Mouse (Mus musculus): ENCODE measurements at regions not wholly inside any gene's neighbourhood (a gene's known extent, or its start where the extent isn't known, plus 50 kb on each side); places are given as distances from the start of the nearest gene placed in this dataset.

GRCm38 (mm10) chr12:16239792-16240191 lies 371.0 kb downstream of the Lpin1 start:
- H3K27me3 ChIP-seq (replicated peaks; ENCODE audit: control insufficient read depth, insufficient read depth, low read length), result no peaks in the 10 kb centered on the region
- 65% methylated on average over 5 of the region's 5 CpGs for WGBS
- DNase-seq (ENCODE audit: low spot score) (no peak), ATAC-seq (ENCODE audit: low read depth) (no peak)
- H3K4me1 ChIP-seq (ENCODE audit: control insufficient read depth, insufficient read depth, low read length), result no peaks in the 10 kb centered on the region
- no peaks in the 10 kb centered on the region for H3K36me3 ChIP-seq (ENCODE audit: control insufficient read depth, insufficient read depth, low read length)
- no peak overlapping the region for H3K4me3 ChIP-seq (ENCODE audit: low read depth, low read length)
- H3K9ac ChIP-seq (ENCODE audit: low read depth, low read length), result no peak overlapping the region
- H3K9me3 ChIP-seq (ENCODE audit: control insufficient read depth, low read length), result no peaks in the 10 kb centered on the region
- no peak overlapping the region for H3K27ac ChIP-seq (replicated peaks; ENCODE audit: low read depth, low read length)
- H3K4me2 ChIP-seq (ENCODE audit: low read depth, low read length), result no peak overlapping the region

GRCm38 (mm10) chr12:16237498-16237897 lies 373.3 kb downstream of the Lpin1 start:
- no peak overlapping the region for H3K27ac ChIP-seq (replicated peaks; ENCODE audit: low read depth, low read length)
- H3K4me3 ChIP-seq (ENCODE audit: low read depth, low read length), result no peak overlapping the region
- H3K9ac ChIP-seq (ENCODE audit: low read depth, low read length), result no peak overlapping the region
- H3K4me2 ChIP-seq (ENCODE audit: low read depth, low read length), result no peak overlapping the region
- no peaks in the 10 kb centered on the region for H3K27me3 ChIP-seq (replicated peaks; ENCODE audit: control insufficient read depth, insufficient read depth, low read length)
- H3K9me3 ChIP-seq (ENCODE audit: control insufficient read depth, low read length), result no peaks in the 10 kb centered on the region
- no peaks in the 10 kb centered on the region for H3K36me3 ChIP-seq (ENCODE audit: control insufficient read depth, insufficient read depth, low read length)
- ATAC-seq (ENCODE audit: low read depth) (no peak), DNase-seq (ENCODE audit: low spot score) (no peak)
- WGBS, result 87% methylated on average over 5 of the region's 5 CpGs
- H3K4me1 ChIP-seq (ENCODE audit: control insufficient read depth, insufficient read depth, low read length), result no peaks in the 10 kb centered on the region

GRCm38 (mm10) chr12:16233559-16233958 lies 377.2 kb downstream of the Lpin1 start:
- DNase-seq (ENCODE audit: low spot score), result no peak
- no peak overlapping the region for H3K4me2 ChIP-seq (ENCODE audit: low read depth, low read length)
- no peak overlapping the region for H3K9ac ChIP-seq (ENCODE audit: low read depth, low read length)
- H3K36me3 ChIP-seq (ENCODE audit: control insufficient read depth, insufficient read depth, low read length), result no peaks in the 10 kb centered on the region
- H3K27me3 ChIP-seq (replicated peaks; ENCODE audit: control insufficient read depth, insufficient read depth, low read length), result no peaks in the 10 kb centered on the region
- no peak overlapping the region for H3K4me3 ChIP-seq (ENCODE audit: low read depth, low read length)
- H3K4me1 ChIP-seq (ENCODE audit: control insufficient read depth, insufficient read depth, low read length), result no peaks in the 10 kb centered on the region
- WGBS, result 88% methylated on average over 3 of the region's 3 CpGs
- no peaks in the 10 kb centered on the region for H3K9me3 ChIP-seq (ENCODE audit: control insufficient read depth, low read length)
- no peak for ATAC-seq (ENCODE audit: low read depth)
- no peak overlapping the region for H3K27ac ChIP-seq (replicated peaks; ENCODE audit: low read depth, low read length)

GRCm38 (mm10) chr12:16232828-16233227 lies 377.9 kb downstream of the Lpin1 start:
- H3K4me3 ChIP-seq (ENCODE audit: low read depth, low read length), result no peak overlapping the region
- no peak overlapping the region for H3K9ac ChIP-seq (ENCODE audit: low read depth, low read length)
- no peaks in the 10 kb centered on the region for H3K36me3 ChIP-seq (ENCODE audit: control insufficient read depth, insufficient read depth, low read length)
- no peaks in the 10 kb centered on the region for H3K4me1 ChIP-seq (ENCODE audit: control insufficient read depth, insufficient read depth, low read length)
- H3K27me3 ChIP-seq (replicated peaks; ENCODE audit: control insufficient read depth, insufficient read depth, low read length), result no peaks in the 10 kb centered on the region
- no peak for DNase-seq (ENCODE audit: low spot score)
- no peak overlapping the region for H3K4me2 ChIP-seq (ENCODE audit: low read depth, low read length)
- no peak overlapping the region for H3K27ac ChIP-seq (replicated peaks; ENCODE audit: low read depth, low read length)
- 77% methylated on average over 8 of the region's 8 CpGs for WGBS
- ATAC-seq (ENCODE audit: low read depth), result no peak
- no peaks in the 10 kb centered on the region for H3K9me3 ChIP-seq (ENCODE audit: control insufficient read depth, low read length)

- WGBS, result 34% methylated on average over 2 of the region's 2 CpGs
- Histone ChIP-seq H3K4me1 (ENCODE audit: control insufficient read depth, insufficient read depth, low read length) (no peaks in the 10 kb centered on the region), H3K27ac (replicated peaks; ENCODE audit: low read depth, low read length) (no peak overlapping the region), H3K4me2 (ENCODE audit: low read depth, low read length) (no peak overlapping the region), H3K27me3 (replicated peaks; ENCODE audit: control insufficient read depth, insufficient read depth, low read length) (no peaks in the 10 kb centered on the region), H3K9me3 (ENCODE audit: control insufficient read depth, low read length) (no peaks in the 10 kb centered on the region), H3K36me3 (ENCODE audit: control insufficient read depth, insufficient read depth, low read length) (no peaks in the 10 kb centered on the region), H3K9ac (ENCODE audit: low read depth, low read length) (no peak overlapping the region), H3K4me3 (ENCODE audit: low read depth, low read length) (no peak overlapping the region)
- ATAC-seq (ENCODE audit: low read depth) (no peak), DNase-seq (ENCODE audit: low spot score) (peak; percentile 36)
Measured at GRCm38 (mm10) chr12:16232051-16232450, 378.7 kb downstream of the Lpin1 start.

- no peak overlapping the region for H3K27ac ChIP-seq (replicated peaks; ENCODE audit: low read depth, low read length)
- DNase-seq (ENCODE audit: low spot score) (no peak), ATAC-seq (ENCODE audit: low read depth) (no peak)
- no peaks in the 10 kb centered on the region for H3K4me1 ChIP-seq (ENCODE audit: control insufficient read depth, insufficient read depth, low read length)
- no peaks in the 10 kb centered on the region for H3K9me3 ChIP-seq (ENCODE audit: control insufficient read depth, low read length)
- no peak overlapping the region for H3K9ac ChIP-seq (ENCODE audit: low read depth, low read length)
- no peaks in the 10 kb centered on the region for H3K36me3 ChIP-seq (ENCODE audit: control insufficient read depth, insufficient read depth, low read length)
- H3K4me2 ChIP-seq (ENCODE audit: low read depth, low read length), result no peak overlapping the region
- no peaks in the 10 kb centered on the region for H3K27me3 ChIP-seq (replicated peaks; ENCODE audit: control insufficient read depth, insufficient read depth, low read length)
- no peak overlapping the region for H3K4me3 ChIP-seq (ENCODE audit: low read depth, low read length)
- WGBS, result 81% methylated on average over 2 of the region's 2 CpGs
Measured at GRCm38 (mm10) chr12:16231093-16231492, 379.7 kb downstream of the Lpin1 start.

- ATAC-seq (ENCODE audit: low read depth), result no peak
- H3K9ac ChIP-seq (ENCODE audit: low read depth, low read length), result no peak overlapping the region
- no peaks in the 10 kb centered on the region for H3K4me1 ChIP-seq (ENCODE audit: control insufficient read depth, insufficient read depth, low read length)
- no peak overlapping the region for H3K4me3 ChIP-seq (ENCODE audit: low read depth, low read length)
- H3K36me3 ChIP-seq (ENCODE audit: control insufficient read depth, insufficient read depth, low read length), result no peaks in the 10 kb centered on the region
- H3K27ac ChIP-seq (replicated peaks; ENCODE audit: low read depth, low read length), result no peak overlapping the region
- 84% methylated on average over 2 of the region's 2 CpGs for WGBS
- no peak for DNase-seq (ENCODE audit: low spot score)
- H3K27me3 ChIP-seq (replicated peaks; ENCODE audit: control insufficient read depth, insufficient read depth, low read length), result no peaks in the 10 kb centered on the region
- H3K4me2 ChIP-seq (ENCODE audit: low read depth, low read length), result no peak overlapping the region
- no peaks in the 10 kb centered on the region for H3K9me3 ChIP-seq (ENCODE audit: control insufficient read depth, low read length)
Measured at GRCm38 (mm10) chr12:16225428-16225827, 385.3 kb downstream of the Lpin1 start.

- no peak overlapping the region for H3K4me3 ChIP-seq (ENCODE audit: low read depth, low read length)
- no peak overlapping the region for H3K9ac ChIP-seq (ENCODE audit: low read depth, low read length)
- H3K27ac ChIP-seq (replicated peaks; ENCODE audit: low read depth, low read length), result no peak overlapping the region
- H3K4me1 ChIP-seq (ENCODE audit: control insufficient read depth, insufficient read depth, low read length), result no peaks in the 10 kb centered on the region
- H3K4me2 ChIP-seq (ENCODE audit: low read depth, low read length), result no peak overlapping the region
- no peak for ATAC-seq (ENCODE audit: low read depth)
- peak; percentile 52 for DNase-seq (ENCODE audit: low spot score)
- no peaks in the 10 kb centered on the region for H3K27me3 ChIP-seq (replicated peaks; ENCODE audit: control insufficient read depth, insufficient read depth, low read length)
- H3K36me3 ChIP-seq (ENCODE audit: control insufficient read depth, insufficient read depth, low read length), result no peaks in the 10 kb centered on the region
- no peaks in the 10 kb centered on the region for H3K9me3 ChIP-seq (ENCODE audit: control insufficient read depth, low read length)
- 69% methylated on average over 9 of the region's 9 CpGs for WGBS
Measured at GRCm38 (mm10) chr12:16222836-16223450, 387.8 kb downstream of the Lpin1 start.

- DNase-seq (ENCODE audit: low spot score), result no peak
- Histone ChIP-seq H3K9me3 (ENCODE audit: control insufficient read depth, low read length) (no peaks in the 10 kb centered on the region), H3K9ac (ENCODE audit: low read depth, low read length) (no peak overlapping the region), H3K27ac (replicated peaks; ENCODE audit: low read depth, low read length) (no peak overlapping the region), H3K4me2 (ENCODE audit: low read depth, low read length) (no peak overlapping the region), H3K4me3 (ENCODE audit: low read depth, low read length) (no peak overlapping the region), H3K27me3 (replicated peaks; ENCODE audit: control insufficient read depth, insufficient read depth, low read length) (no peaks in the 10 kb centered on the region), H3K36me3 (ENCODE audit: control insufficient read depth, insufficient read depth, low read length) (no peaks in the 10 kb centered on the region), H3K4me1 (ENCODE audit: control insufficient read depth, insufficient read depth, low read length) (no peaks in the 10 kb centered on the region)
- ATAC-seq (ENCODE audit: low read depth), result no peak
Measured at GRCm38 (mm10) chr12:16222205-16222604, 388.6 kb downstream of the Lpin1 start.

Data from embryonic facial prominence, embryonic 14.5 days (tissue).